Mouse (Mus musculus): ENCODE results near the gene Kcnc3. TPM values are rescaled to one million over a fixed set of nuclear protein-coding genes. Genes with fewer than 3 reads are reported as not detected.

Gene Kcnc3
- polyA plus RNA-seq, 1 experiment from 2014 or later, result 4.4 TPM

- H3K9ac ChIP-seq (replicated peaks), result no peak overlapping the region
- peaks cover 38% of the 10 kb centered on the region for H3K4me1 ChIP-seq (replicated peaks)
- H3K27ac ChIP-seq, result no peak overlapping the region
- H3K4me3 ChIP-seq (replicated peaks), result no peak overlapping the region
- no peak overlapping the region for H3K4me2 ChIP-seq (replicated peaks)
- ATAC-seq, result no peak
- H3K27me3 ChIP-seq, result peaks cover 42% of the 10 kb centered on the region
- 86% methylated on average over 10 of the region's 10 CpGs for WGBS
- no peaks in the 10 kb centered on the region for H3K9me3 ChIP-seq
- H3K36me3 ChIP-seq, result peaks cover 3% of the 10 kb centered on the region
These were observed 10.3 kb downstream of the Kcnc3 start for GRCm38 (mm10) chr7:44600691-44601262.

GRCm38 (mm10) chr7:44601646-44602045, 11.2 kb downstream of the Kcnc3 start:
- no peaks in the 10 kb centered on the region for H3K36me3 ChIP-seq
- peaks cover 40% of the 10 kb centered on the region for H3K4me1 ChIP-seq (replicated peaks)
- H3K9me3 ChIP-seq, result no peaks in the 10 kb centered on the region
- peak overlapping the region; percentile 33 for H3K4me2 ChIP-seq (replicated peaks)
- H3K4me3 ChIP-seq (replicated peaks), result no peak overlapping the region
- no peak overlapping the region for H3K27ac ChIP-seq
- ATAC-seq, result no peak
- WGBS, result 10% methylated on average over 19 of the region's 19 CpGs
- peaks cover 51% of the 10 kb centered on the region for H3K27me3 ChIP-seq
- no peak overlapping the region; the same call in 1 of the 2 replicates for H3K9ac ChIP-seq (replicated peaks)

- Histone ChIP-seq H3K36me3 (no peaks in the 10 kb centered on the region), H3K4me3 (replicated peaks) (no peak overlapping the region), H3K4me2 (replicated peaks) (peak overlapping the region; percentile 2; the same call in 1 of the 2 replicates), H3K9ac (replicated peaks) (no peak overlapping the region), H3K9me3 (no peaks in the 10 kb centered on the region), H3K27ac (no peak overlapping the region), H3K4me1 (replicated peaks) (peaks cover 40% of the 10 kb centered on the region), H3K27me3 (peaks cover 59% of the 10 kb centered on the region)
- 6% methylated on average over 11 of the region's 11 CpGs for WGBS
- peak; percentile 25; the same call in 1 of the 2 replicates for ATAC-seq
These were observed 12.0 kb downstream of the Kcnc3 start for GRCm38 (mm10) chr7:44602443-44602842.

GRCm38 (mm10) chr7:44603186-44603855, 12.9 kb downstream of the Kcnc3 start:
- WGBS, result 3% methylated on average over 20 of the region's 20 CpGs
- no peak for ATAC-seq
- Histone ChIP-seq H3K4me3 (replicated peaks) (no peak overlapping the region), H3K9ac (replicated peaks) (no peak overlapping the region), H3K9me3 (no peaks in the 10 kb centered on the region), H3K27me3 (peaks cover 67% of the 10 kb centered on the region), H3K36me3 (no peaks in the 10 kb centered on the region), H3K27ac (no peak overlapping the region), H3K4me1 (replicated peaks) (peaks cover 40% of the 10 kb centered on the region), H3K4me2 (replicated peaks) (peak overlapping the region; percentile 49)

- peak; percentile 59 for ATAC-seq
- Histone ChIP-seq H3K27me3 (peaks cover 71% of the 10 kb centered on the region), H3K4me1 (replicated peaks) (peaks cover 40% of the 10 kb centered on the region), H3K4me2 (replicated peaks) (peak overlapping the region; percentile 49), H3K9ac (replicated peaks) (peak overlapping the region; percentile 33; the same call in 1 of the 2 replicates), H3K36me3 (no peaks in the 10 kb centered on the region), H3K9me3 (no peaks in the 10 kb centered on the region), H3K4me3 (replicated peaks) (peak overlapping the region; percentile 28), H3K27ac (no peak overlapping the region)
- under 1% methylated on average over 24 of the region's 25 CpGs for WGBS
These were observed 13.7 kb downstream of the Kcnc3 start for GRCm38 (mm10) chr7:44604139-44604606.

GRCm38 (mm10) chr7:44604619-44605018, 14.2 kb downstream of the Kcnc3 start:
- ATAC-seq, result 0 out of 2 replicates have a peak, but pooled peaks have one; percentile 27
- peak overlapping the region; percentile 28 for H3K4me3 ChIP-seq (replicated peaks)
- H3K36me3 ChIP-seq, result no peaks in the 10 kb centered on the region
- H3K27ac ChIP-seq, result no peak overlapping the region
- peaks cover 40% of the 10 kb centered on the region for H3K4me1 ChIP-seq (replicated peaks)
- no peak overlapping the region for H3K9ac ChIP-seq (replicated peaks)
- 2% methylated on average over 8 of the region's 8 CpGs for WGBS
- H3K4me2 ChIP-seq (replicated peaks), result peak overlapping the region; percentile 49
- H3K9me3 ChIP-seq, result no peaks in the 10 kb centered on the region
- peaks cover 71% of the 10 kb centered on the region for H3K27me3 ChIP-seq

GRCm38 (mm10) chr7:44605436-44605835, 15.0 kb downstream of the Kcnc3 start:
- peaks cover 71% of the 10 kb centered on the region for H3K27me3 ChIP-seq
- H3K36me3 ChIP-seq, result no peaks in the 10 kb centered on the region
- 32% methylated on average over 7 of the region's 7 CpGs for WGBS

GRCm38 (mm10) chr7:44606171-44606901, 15.9 kb downstream of the Kcnc3 start:
- H3K4me3 ChIP-seq (replicated peaks), result no peak overlapping the region
- no peak for ATAC-seq
- H3K4me2 ChIP-seq (replicated peaks), result no peak overlapping the region
- peaks cover 38% of the 10 kb centered on the region for H3K4me1 ChIP-seq (replicated peaks)
- no peaks in the 10 kb centered on the region for H3K9me3 ChIP-seq
- no peak overlapping the region for H3K9ac ChIP-seq (replicated peaks)
- H3K36me3 ChIP-seq, result no peaks in the 10 kb centered on the region
- 10% methylated on average over 29 of the region's 29 CpGs for WGBS
- peaks cover 62% of the 10 kb centered on the region for H3K27me3 ChIP-seq
- no peak overlapping the region for H3K27ac ChIP-seq

More at GRCm38 (mm10) chr7:44605436-44605835, 15.0 kb downstream of the Kcnc3 start:
- Histone ChIP-seq H3K9me3 (no peaks in the 10 kb centered on the region), H3K4me2 (replicated peaks) (no peak overlapping the region), H3K4me3 (replicated peaks) (no peak overlapping the region), H3K9ac (replicated peaks) (no peak overlapping the region), H3K27ac (no peak overlapping the region), H3K4me1 (replicated peaks) (peaks cover 40% of the 10 kb centered on the region)
- no peak for ATAC-seq

- Histone ChIP-seq H3K9ac (replicated peaks) (no peak overlapping the region), H3K36me3 (no peaks in the 10 kb centered on the region), H3K27ac (no peak overlapping the region), H3K4me2 (replicated peaks) (no peak overlapping the region), H3K4me1 (replicated peaks) (0 out of 2 replicates have a peak, but pooled peaks cover 3% of the 10 kb centered on the region), H3K4me3 (replicated peaks) (no peak overlapping the region), H3K9me3 (no peaks in the 10 kb centered on the region), H3K27me3 (peaks cover 40% of the 10 kb centered on the region)
- WGBS, result 73% methylated on average over 7 of the region's 7 CpGs
- no peak for ATAC-seq
These were observed 21.7 kb downstream of the Kcnc3 start for GRCm38 (mm10) chr7:44612192-44612591.

GRCm38 (mm10) chr7:44614041-44614688, 23.7 kb downstream of the Kcnc3 start:
- no peaks in the 10 kb centered on the region for H3K9me3 ChIP-seq
- no peaks in the 10 kb centered on the region for H3K36me3 ChIP-seq
- H3K27ac ChIP-seq, result no peak overlapping the region
- H3K4me2 ChIP-seq (replicated peaks), result peak overlapping the region; percentile 15; the same call in 1 of the 2 replicates
- H3K9ac ChIP-seq (replicated peaks), result no peak overlapping the region
- peaks cover 26% of the 10 kb centered on the region for H3K27me3 ChIP-seq
- H3K4me1 ChIP-seq (replicated peaks), result 0 out of 2 replicates have a peak, but pooled peaks cover 3% of the 10 kb centered on the region
- 0 out of 2 replicates have a peak, but pooled peaks have one; percentile 20 for ATAC-seq
- H3K4me3 ChIP-seq (replicated peaks), result no peak overlapping the region
- 9% methylated on average over 20 of the region's 20 CpGs for WGBS

- ATAC-seq, result no peak
- Histone ChIP-seq H3K27me3 (peaks cover 26% of the 10 kb centered on the region), H3K36me3 (no peaks in the 10 kb centered on the region), H3K4me2 (replicated peaks) (no peak overlapping the region), H3K9ac (replicated peaks) (no peak overlapping the region), H3K4me3 (replicated peaks) (no peak overlapping the region), H3K4me1 (replicated peaks) (0 out of 2 replicates have a peak, but pooled peaks cover 3% of the 10 kb centered on the region), H3K9me3 (peaks cover 3% of the 10 kb centered on the region), H3K27ac (no peak overlapping the region)
- 16% methylated on average over 10 of the region's 10 CpGs for WGBS
These were observed 24.8 kb downstream of the Kcnc3 start for GRCm38 (mm10) chr7:44615309-44615708.
